Mouse (Mus musculus) erythroblast, embryonic 14.5 days (primary cell): Measurements from ENCODE around the gene Tdp1. TPM values are rescaled to one million over a fixed set of nuclear protein-coding genes. Genes with fewer than 3 reads are reported as not detected.

Experiments
- H3K27me3 ChIP-seq: 2 replicates; pipeline ENCODE4 v1.6.1; 2012; ENCODE audit warnings: inconsistent platforms; ENCODE audit not compliant: control insufficient read depth
- H3K36me3 ChIP-seq: 2 replicates; pipeline ENCODE4 v1.6.1; 2012; ENCODE audit warnings: mild to moderate bottlenecking, inconsistent platforms; ENCODE audit not compliant: control insufficient read depth
- H3K4me1 ChIP-seq: 2 replicates; pipeline ENCODE4 v1.6.1; 2012; ENCODE audit warnings: inconsistent platforms; ENCODE audit not compliant: control insufficient read depth
- H3K4me3 ChIP-seq: replicated peaks from 2 replicates; pipeline ENCODE3; 2012; ENCODE audit warnings: moderate library complexity, mild to moderate bottlenecking, inconsistent platforms
- H3K9me3 ChIP-seq: 2 replicates; pipeline ENCODE4 v1.6.1; 2012; ENCODE audit warnings: low read length, inconsistent platforms, mixed read lengths; ENCODE audit not compliant: control insufficient read depth
- GATA1 ChIP-seq: IDR thresholded peaks from 2 replicates; pipeline ENCODE4 v1.6.1; 2012; ENCODE audit warnings: low read length, inconsistent platforms, mixed read lengths
- TAL1 ChIP-seq: IDR thresholded peaks from 3 replicates; pipeline ENCODE4 v1.6.1; 2012; ENCODE audit warnings: low read length, inconsistent platforms, mixed read lengths
- polyA plus RNA-seq: library from polyadenylated mRNA; stranded (reverse); fragments of >175 nt; gene quantifications from 2 replicates; pipeline ENCODE4 v1.2.3, GENCODE M21; 2012

Tdp1 gene
- polyA plus RNA-seq, 1 experiment: 0.66 TPM

DNA sequence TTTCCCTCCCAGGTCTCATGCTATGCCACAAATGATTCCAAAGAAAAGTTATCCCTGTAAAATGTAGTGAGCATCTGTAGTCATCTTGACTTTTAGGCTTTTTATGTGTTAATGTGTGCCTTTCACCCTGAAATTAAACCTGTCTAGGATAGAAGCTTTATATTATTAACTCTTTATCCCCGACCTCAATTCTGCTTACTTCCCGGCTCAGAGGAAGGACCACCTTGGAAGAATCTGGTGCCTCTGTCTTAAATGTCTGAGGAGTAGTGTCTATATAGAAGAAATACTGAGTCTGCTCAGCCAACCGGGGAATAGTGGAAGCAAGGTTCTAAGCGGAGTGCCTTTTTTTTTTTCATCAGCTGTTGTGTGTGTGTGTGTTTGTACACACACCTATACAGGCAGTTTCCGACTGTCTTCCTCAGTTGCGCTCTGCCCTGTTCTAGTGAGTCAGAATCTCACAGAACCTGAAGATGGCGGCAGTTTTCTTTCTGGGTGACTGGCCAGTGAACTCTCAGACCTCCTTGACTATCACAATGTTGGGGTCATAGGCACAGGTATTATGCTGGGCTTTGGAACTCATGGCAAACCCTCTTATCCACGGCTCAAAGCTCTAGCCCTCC, 1.1 kb downstream of the Tdp1 start:
- Histone ChIP-seq H3K4me1 (peaks cover 39% of the 10 kb centered on the region), H3K27me3 (no peaks in the 10 kb centered on the region)

DNA sequence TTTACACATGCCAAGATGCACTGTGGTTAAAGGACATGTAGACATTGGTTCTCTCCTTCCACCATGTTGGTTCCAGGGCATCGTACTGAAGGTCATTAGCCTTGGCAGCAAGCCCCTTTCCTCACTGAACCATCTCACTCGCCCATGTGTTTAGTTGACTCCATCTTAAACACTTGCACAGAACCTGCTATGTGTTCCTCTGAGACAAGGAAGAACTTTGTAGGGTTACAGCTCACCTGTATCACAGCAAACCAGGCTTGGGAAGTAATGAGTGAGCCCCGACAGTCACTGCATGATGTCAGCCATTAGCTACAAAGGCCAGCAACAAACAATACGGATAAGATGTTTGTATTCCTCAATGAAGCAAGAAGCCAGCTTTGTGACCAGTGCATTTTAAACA, 13.5 kb downstream of the Tdp1 start:
- Histone ChIP-seq H3K4me3 (no peak overlapping the region), H3K4me1 (no peaks in the 10 kb centered on the region; the same call in 1 of the 2 replicates), H3K9me3 (no peaks in the 10 kb centered on the region), H3K27me3 (no peaks in the 10 kb centered on the region), H3K36me3 (peaks cover 71% of the 10 kb centered on the region)
- no peak for TF ChIP-seq TAL1
- no peak for TF ChIP-seq GATA1

More for the DNA sequence above, 1.1 kb downstream of the Tdp1 start:
- H3K9me3 ChIP-seq: no peaks in the 10 kb centered on the region
- no peak for TF ChIP-seq GATA1
- no peak for TF ChIP-seq TAL1
- peaks cover 15% of the 10 kb centered on the region for H3K36me3 ChIP-seq
- H3K4me3 ChIP-seq: peak overlapping the region; percentile 72

- no peaks in the 10 kb centered on the region for H3K27me3 ChIP-seq
- no peaks in the 10 kb centered on the region; the same call in 1 of the 2 replicates for H3K4me1 ChIP-seq
- H3K36me3 ChIP-seq: peaks cover 72% of the 10 kb centered on the region
- TF ChIP-seq GATA1 (no peak), TAL1 (no peak)
- no peaks in the 10 kb centered on the region for H3K9me3 ChIP-seq
- H3K4me3 ChIP-seq: no peak overlapping the region
Observed at GRCm38 (mm10) chr12:99898248-99898870, 14.0 kb downstream of the Tdp1 start.

- Histone ChIP-seq H3K27me3 (no peaks in the 10 kb centered on the region), H3K36me3 (peaks cover 69% of the 10 kb centered on the region), H3K4me1 (no peaks in the 10 kb centered on the region; the same call in 1 of the 2 replicates), H3K9me3 (no peaks in the 10 kb centered on the region), H3K4me3 (no peak overlapping the region)
- TF ChIP-seq TAL1 (no peak), GATA1 (no peak)
Observed at GRCm38 (mm10) chr12:99899991-99900390, 15.7 kb downstream of the Tdp1 start.

DNA sequence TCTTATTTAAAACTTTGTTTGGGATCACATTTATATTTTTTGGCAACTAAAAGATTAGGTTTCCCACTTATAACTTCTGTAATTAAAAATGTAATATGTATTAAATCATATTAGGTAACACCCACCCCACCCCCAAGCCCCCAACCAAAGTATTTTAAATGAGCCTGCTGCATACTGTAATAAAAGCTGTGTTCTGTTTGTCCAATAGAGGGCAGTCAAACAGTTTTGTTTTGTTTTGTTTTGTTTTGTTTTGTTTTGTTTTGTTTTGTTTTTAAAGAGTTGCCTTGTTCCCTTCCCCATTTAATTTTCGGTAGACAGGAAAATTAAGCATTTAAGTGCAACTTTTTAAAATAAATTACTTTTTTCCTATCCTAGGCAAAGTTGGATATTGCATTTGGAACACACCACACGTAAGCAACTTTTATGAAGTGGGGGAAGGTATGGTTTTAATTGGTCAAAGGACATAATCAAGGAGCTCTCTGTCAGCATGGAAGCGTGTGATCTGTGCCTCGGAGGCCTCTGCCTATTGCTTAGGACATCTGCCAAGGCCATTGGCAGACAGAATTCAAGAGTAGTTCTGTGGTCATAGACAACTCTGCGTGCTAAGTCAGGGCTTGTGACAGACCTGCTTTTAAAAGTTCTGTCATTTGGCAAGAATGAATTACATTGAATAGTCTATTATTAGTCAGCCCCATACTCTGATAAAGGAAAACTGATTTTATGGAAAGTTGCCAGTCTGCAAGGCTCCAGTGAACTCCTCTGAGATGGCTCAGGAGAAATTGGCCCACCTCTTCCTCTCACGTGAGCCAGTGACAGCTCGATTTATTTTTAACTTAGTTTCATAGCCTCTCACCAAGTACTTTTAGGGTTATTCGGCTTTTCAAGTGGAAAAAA, 17.9 kb downstream of the Tdp1 start:
- no peaks in the 10 kb centered on the region for H3K27me3 ChIP-seq

GRCm38 (mm10) chr12:99902867-99903370, 18.6 kb downstream of the Tdp1 start:
- Histone ChIP-seq H3K9me3 (no peaks in the 10 kb centered on the region), H3K36me3 (peaks cover 71% of the 10 kb centered on the region), H3K27me3 (no peaks in the 10 kb centered on the region), H3K4me1 (no peaks in the 10 kb centered on the region; the same call in 1 of the 2 replicates), H3K4me3 (no peak overlapping the region)
- TF ChIP-seq GATA1 (no peak), TAL1 (no peak)

More for the DNA sequence above, 17.9 kb downstream of the Tdp1 start:
- H3K4me3 ChIP-seq: no peak overlapping the region
- TF ChIP-seq GATA1 (no peak), TAL1 (no peak)
- H3K9me3 ChIP-seq: no peaks in the 10 kb centered on the region
- H3K4me1 ChIP-seq: no peaks in the 10 kb centered on the region; the same call in 1 of the 2 replicates
- peaks cover 71% of the 10 kb centered on the region for H3K36me3 ChIP-seq

- TF ChIP-seq TAL1: no peak
- Histone ChIP-seq H3K4me3 (no peak overlapping the region), H3K4me1 (no peaks in the 10 kb centered on the region), H3K9me3 (no peaks in the 10 kb centered on the region), H3K27me3 (no peaks in the 10 kb centered on the region), H3K36me3 (peaks cover 70% of the 10 kb centered on the region)
Observed at GRCm38 (mm10) chr12:99904537-99904936, 20.2 kb downstream of the Tdp1 start.

- no peak for TF ChIP-seq TAL1
- TF ChIP-seq GATA1: no peak
- H3K36me3 ChIP-seq: peaks cover 65% of the 10 kb centered on the region
Observed at GRCm38 (mm10) chr12:99911466-99911865, 27.1 kb downstream of the Tdp1 start.

DNA sequence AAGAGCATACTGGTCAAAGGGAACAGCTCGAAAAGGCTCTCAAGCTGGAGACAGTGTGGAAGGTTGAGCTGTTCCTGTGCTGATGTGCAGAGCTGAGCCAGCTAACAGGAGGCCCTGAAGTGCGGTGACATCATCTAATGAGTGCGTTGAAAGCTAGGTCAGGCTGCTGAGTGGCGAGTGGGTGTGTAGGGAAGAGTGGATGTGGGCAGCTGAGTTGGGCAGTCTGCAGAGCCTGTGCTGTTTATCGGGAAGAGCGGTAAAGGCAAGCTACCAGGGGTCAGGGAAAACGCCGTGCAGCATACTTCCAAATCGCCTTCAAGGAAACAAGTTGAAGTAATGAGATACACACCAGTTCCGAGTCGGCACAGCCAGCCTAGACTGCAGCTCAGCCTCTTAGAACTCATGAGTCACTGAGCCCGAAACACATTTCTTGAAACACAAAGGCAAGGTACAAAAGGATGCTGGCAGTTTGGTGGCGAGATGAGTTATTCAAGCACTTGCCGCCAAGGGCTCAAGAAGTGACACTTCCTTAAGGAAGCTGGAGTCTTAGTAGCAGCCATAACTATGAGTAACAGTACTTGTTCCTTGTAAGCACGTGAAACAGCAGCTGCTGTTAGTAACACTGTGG, 33.6 kb downstream of the Tdp1 start:
- Histone ChIP-seq H3K4me3 (no peak overlapping the region), H3K36me3 (peaks cover 43% of the 10 kb centered on the region)

More at GRCm38 (mm10) chr12:99911466-99911865, 27.1 kb downstream of the Tdp1 start:
- no peaks in the 10 kb centered on the region for H3K27me3 ChIP-seq
- H3K4me3 ChIP-seq: no peak overlapping the region
- H3K9me3 ChIP-seq: no peaks in the 10 kb centered on the region
- no peaks in the 10 kb centered on the region for H3K4me1 ChIP-seq

More for the DNA sequence above, 33.6 kb downstream of the Tdp1 start:
- no peaks in the 10 kb centered on the region for H3K9me3 ChIP-seq
- no peaks in the 10 kb centered on the region for H3K4me1 ChIP-seq
- H3K27me3 ChIP-seq: no peaks in the 10 kb centered on the region
- no peak for TF ChIP-seq GATA1
- no peak for TF ChIP-seq TAL1
